8 mouse cellular contexts compared by ENCODE assay signal in genomic region chr7:16314221-16314775, GRCm38 (mm10). TPM values are rescaled to one million over a fixed set of nuclear protein-coding genes. Genes with fewer than 3 reads are reported as not detected.
DNase-seq lines count a peak whose midpoint lies in the region; ATAC-seq and TF ChIP-seq lines count a peak whose summit lies in the region.

No protein-coding gene starts in this region.

- H3K4me1 ChIP-seq in erythroblast, embryonic 14.5 days (ENCODE audit: control insufficient read depth): peaks cover 65% of the 10 kb centered on the region
- peaks cover 26% of the 10 kb centered on the region for H3K4me1 ChIP-seq in spleen, adult 2 months (ENCODE audit: control insufficient read depth, insufficient read depth, insufficient read length)
- H3K4me1 ChIP-seq in limb, embryonic 14.5 days (ENCODE audit: control insufficient read depth, insufficient read depth, low read length): peaks cover 36% of the 10 kb centered on the region
- H3K4me1 ChIP-seq in stomach, postnatal 0 days (replicated peaks; ENCODE audit: control insufficient read depth, insufficient read depth): peaks cover 12% of the 10 kb centered on the region

- WGBS in spleen, adult 2 months: 37% methylated on average over 13 of the region's 13 CpGs
- 12% methylated on average over 10 of the region's 13 CpGs for WGBS in limb, embryonic 14.5 days
- 17% methylated on average over 13 of the region's 13 CpGs for WGBS in stomach, postnatal 0 days

- no peaks in the 10 kb centered on the region; the same call in 1 of the 2 replicates for H3K9me3 ChIP-seq in erythroblast, embryonic 14.5 days (ENCODE audit: control insufficient read depth, low read length)
- no peaks in the 10 kb centered on the region for H3K9me3 ChIP-seq in limb, embryonic 14.5 days (ENCODE audit: control insufficient read depth, low read length)
- no peaks in the 10 kb centered on the region for H3K9me3 ChIP-seq in stomach, postnatal 0 days (ENCODE audit: control insufficient read depth, low read length)

- TF ChIP-seq CTCF in spleen, adult 2 months (IDR thresholded peaks at IDR 0.05; ENCODE audit: extremely low read depth, insufficient read depth, insufficient read length, insufficient replicate concordance): no peak
- no peak for TF ChIP-seq CTCF in stomach, postnatal 0 days (IDR thresholded peaks at IDR 0.05; ENCODE audit: low read depth)

- peak overlapping the region; percentile 20; the same call in 1 of the 2 replicates for H3K27ac ChIP-seq in spleen, adult 2 months (ENCODE audit: insufficient read depth, low read length)
- peak overlapping the region; percentile 86 for H3K27ac ChIP-seq in limb, embryonic 14.5 days (replicated peaks; ENCODE audit: low read depth, low read length)
- peak overlapping the region; percentile 99 for H3K27ac ChIP-seq in stomach, postnatal 0 days (replicated peaks)

- TF ChIP-seq POLR2A in spleen, adult 2 months (IDR thresholded peaks at IDR 0.05; ENCODE audit: low read depth, low read length): no peak
- TF ChIP-seq POLR2A in limb, embryonic 14.5 days (IDR thresholded peaks at IDR 0.05; ENCODE audit: borderline replicate concordance, extremely low read depth, insufficient read depth, insufficient read length): no peak

- peaks cover 34% of the 10 kb centered on the region for H3K27me3 ChIP-seq in erythroblast, embryonic 14.5 days (ENCODE audit: control insufficient read depth)
- peaks cover 5% of the 10 kb centered on the region; the same call in 1 of the 2 replicates for H3K27me3 ChIP-seq in spleen, adult 2 months (ENCODE audit: control insufficient read depth, insufficient read depth, low read length)
- H3K27me3 ChIP-seq in limb, embryonic 14.5 days (ENCODE audit: control insufficient read depth, insufficient read depth, low read length): 0 out of 2 replicates have a peak, but pooled peaks cover 5% of the 10 kb centered on the region
- no peaks in the 10 kb centered on the region for H3K27me3 ChIP-seq in stomach, postnatal 0 days (ENCODE audit: control insufficient read depth, insufficient read depth, low read length)

- DNase-seq in spleen, adult 2 months (ENCODE audit: low read depth in 1 of 2, low spot score in 2 of 2): no peak
- no peak for DNase-seq in spleen, postnatal 4 days (ENCODE audit: low spot score in 2 of 2)
- DNase-seq in limb, embryonic 14.5 days (ENCODE audit: low spot score): no peak
- no peak for DNase-seq in stomach, postnatal 0 days (ENCODE audit: low spot score)
- DNase-seq in gastrocnemius, postnatal 25 days: no peak
- no peak for DNase-seq in layer of hippocampus, adult 11-12 months (ENCODE audit: low spot score)

- ATAC-seq in erythroblast, adult 5-6 weeks (replicated peaks; ENCODE audit: low FRiP score, poor library complexity, severe bottlenecking): no peak
- ATAC-seq in limb, embryonic 14.5 days (ENCODE audit: low FRiP score, low read depth): no peak
- ATAC-seq in stomach, postnatal 0 days (ENCODE audit: low FRiP score, low TSS enrichment): no peak

- TF ChIP-seq EP300 in stomach, postnatal 0 days (optimal IDR thresholded peaks at IDR 0.05): no peak

- H3K9ac ChIP-seq in limb, embryonic 14.5 days (ENCODE audit: low read depth, low read length, severe bottlenecking): peak overlapping the region; percentile 77
- peak overlapping the region; percentile 90 for H3K9ac ChIP-seq in stomach, postnatal 0 days (ENCODE audit: low read length)

- peak overlapping the region; percentile 89 for H3K4me3 ChIP-seq in erythroblast, embryonic 14.5 days (replicated peaks)
- peak overlapping the region; percentile 20; the same call in 1 of the 2 replicates for H3K4me3 ChIP-seq in spleen, adult 2 months (ENCODE audit: extremely low read depth, insufficient read depth, insufficient read length)
- peak overlapping the region; percentile 61 for H3K4me3 ChIP-seq in limb, embryonic 14.5 days (replicated peaks; ENCODE audit: low read length)
- peak overlapping the region; percentile 72 for H3K4me3 ChIP-seq in stomach, postnatal 0 days (ENCODE audit: low read depth, low read length)

- H3K36me3 ChIP-seq in erythroblast, embryonic 14.5 days (ENCODE audit: control insufficient read depth): peaks cover 37% of the 10 kb centered on the region
- H3K36me3 ChIP-seq in spleen, adult 2 months (ENCODE audit: control insufficient read depth, insufficient read depth, low read length): peaks cover 10% of the 10 kb centered on the region
- peaks cover 6% of the 10 kb centered on the region; the same call in 1 of the 2 replicates for H3K36me3 ChIP-seq in limb, embryonic 14.5 days (ENCODE audit: control insufficient read depth, insufficient read depth, low read length)
- H3K36me3 ChIP-seq in stomach, postnatal 0 days (ENCODE audit: control insufficient read depth, insufficient read depth, low read length): peaks cover 3% of the 10 kb centered on the region; the same call in 1 of the 2 replicates

- peak overlapping the region; percentile 97 for H3K4me2 ChIP-seq in limb, embryonic 14.5 days (replicated peaks; ENCODE audit: low read depth, low read length, severe bottlenecking)
- H3K4me2 ChIP-seq in stomach, postnatal 0 days (replicated peaks; ENCODE audit: low read depth): peak overlapping the region; percentile 100

RNA-seq across cellular contexts. Expression of gene Bbc3, which starts 6.1 kb away (rescaled TPM):
- 63.0 and 92.9 TPM in 2 replicates for polyA plus RNA-seq in erythroblast, embryonic 14.5 days (2012)
- 2.3 TPM in 1 of 2 replicates, not detected in the other for total RNA-seq in erythroblast, adult 5-6 weeks (2015; ENCODE audit: low replicate concordance)
- total RNA-seq in erythroblast, adult 5-6 weeks (2017; ENCODE audit: low replicate concordance): 1.5 and 7.5 TPM in 2 replicates
- 22.9 and 45.7 TPM in 2 replicates for polyA plus RNA-seq in spleen, adult 2 months (2012; rRNA removed)
- polyA plus RNA-seq in limb, embryonic 14.5 days (2012; rRNA removed): 7.4 and 11.9 TPM in 2 replicates
- 3.7 and 4.0 TPM in 2 replicates for polyA plus RNA-seq in limb, embryonic 14.5 days (2014; fragmentation: Nextera tagmentation; extraction: Ambion mirVana)
- 3.7 and 5.0 TPM in 2 replicates for polyA plus RNA-seq in stomach, postnatal 0 days (2015; fragmentation: Nextera tagmentation; extraction: Ambion mirVana)
- total RNA-seq in gastrocnemius, postnatal 25 days (2021): 1 to 10 TPM; 1.7 to 2.4 TPM

RNA-seq across cellular contexts. Expression of gene Ccdc9, which starts 27.7 kb away (rescaled TPM):
- 6.3 and 7.0 TPM in 2 replicates for polyA plus RNA-seq in erythroblast, embryonic 14.5 days (2012)
- total RNA-seq in erythroblast, adult 5-6 weeks (2015; ENCODE audit: low replicate concordance): 2.5 and 9.4 TPM in 2 replicates
- 17.7 and 30.0 TPM in 2 replicates for total RNA-seq in erythroblast, adult 5-6 weeks (2017; ENCODE audit: low replicate concordance)
- 32.4 and 33.3 TPM in 2 replicates for polyA plus RNA-seq in spleen, adult 2 months (2012; rRNA removed)
- 64.4 and 84.8 TPM in 2 replicates for polyA plus RNA-seq in limb, embryonic 14.5 days (2012; rRNA removed)
- 15.9 and 17.7 TPM in 2 replicates for polyA plus RNA-seq in limb, embryonic 14.5 days (2014; fragmentation: Nextera tagmentation; extraction: Ambion mirVana)
- 11.5 and 13.0 TPM in 2 replicates for polyA plus RNA-seq in stomach, postnatal 0 days (2015; fragmentation: Nextera tagmentation; extraction: Ambion mirVana)
- 10 to 100 TPM; 29.1 to 36.9 TPM for total RNA-seq in gastrocnemius, postnatal 25 days (2021)

RNA-seq across cellular contexts. Expression of gene Inafm1, which starts 40.9 kb away (rescaled TPM):
- polyA plus RNA-seq in erythroblast, embryonic 14.5 days (2012): 7.8 and 7.9 TPM in 2 replicates
- not detected in 2 replicates for total RNA-seq in erythroblast, adult 5-6 weeks (2015; ENCODE audit: low replicate concordance)
- 2.0 and 4.3 TPM in 2 replicates for total RNA-seq in erythroblast, adult 5-6 weeks (2017; ENCODE audit: low replicate concordance)
- polyA plus RNA-seq in spleen, adult 2 months (2012; rRNA removed): 33.7 and 53.6 TPM in 2 replicates
- polyA plus RNA-seq in limb, embryonic 14.5 days (2012; rRNA removed): 48.7 and 57.8 TPM in 2 replicates
- 24.3 and 27.4 TPM in 2 replicates for polyA plus RNA-seq in limb, embryonic 14.5 days (2014; fragmentation: Nextera tagmentation; extraction: Ambion mirVana)
- polyA plus RNA-seq in stomach, postnatal 0 days (2015; fragmentation: Nextera tagmentation; extraction: Ambion mirVana): 28.0 and 29.1 TPM in 2 replicates
- 10 to 100 TPM; 13.1 to 13.2 TPM for total RNA-seq in gastrocnemius, postnatal 25 days (2021)

RNA-seq across cellular contexts. Expression of gene C5ar1, which starts 55.0 kb away (rescaled TPM):
- polyA plus RNA-seq in erythroblast, embryonic 14.5 days (2012): 0.02 TPM in 1 of 2 replicates, not detected in the other
- 7.7 and 15.7 TPM in 2 replicates for total RNA-seq in erythroblast, adult 5-6 weeks (2015; ENCODE audit: low replicate concordance)
- total RNA-seq in erythroblast, adult 5-6 weeks (2017; ENCODE audit: low replicate concordance): 2.6 and 7.1 TPM in 2 replicates
- 7.5 and 11.0 TPM in 2 replicates for polyA plus RNA-seq in spleen, adult 2 months (2012; rRNA removed)
- polyA plus RNA-seq in limb, embryonic 14.5 days (2012; rRNA removed): 3.2 and 5.4 TPM in 2 replicates
- polyA plus RNA-seq in limb, embryonic 14.5 days (2014; fragmentation: Nextera tagmentation; extraction: Ambion mirVana): 2.8 and 3.1 TPM in 2 replicates
- 1.9 and 2.0 TPM in 2 replicates for polyA plus RNA-seq in stomach, postnatal 0 days (2015; fragmentation: Nextera tagmentation; extraction: Ambion mirVana)
- 1 to 10 TPM; 1.6 to 2.9 TPM for total RNA-seq in gastrocnemius, postnatal 25 days (2021)

Comparison
In these comparisons a context has a peak if more than half of its experiments do, and no peak if none do; other contexts are left out.
1. H3K4me3 ChIP-seq: peak in every context shown above with its lines; median percentile 89 in erythroblast, embryonic 14.5 days; 72 in stomach, postnatal 0 days; 61 in limb, embryonic 14.5 days; 20 in spleen, adult 2 months.
2. H3K27ac ChIP-seq: peak in every context shown above with its lines; median percentile 99 in stomach, postnatal 0 days; 86 in limb, embryonic 14.5 days; 20 in spleen, adult 2 months.